Mouse (Mus musculus) thymus, adult 2 months (tissue): ENCODE measurements at regions not wholly inside any gene's neighbourhood (a gene's known extent, or its start where the extent isn't known, plus 50 kb on each side); places are given as distances from the start of the nearest gene placed in this dataset.

Experiments
- CTCF ChIP-seq: fragments of 200-500 bp; IDR thresholded peaks from 2 replicates; pipeline ENCODE4 v1.5.1; 2012; ENCODE audit warnings: mild to moderate bottlenecking, control low read depth, low read length, moderate library complexity, borderline replicate concordance; ENCODE audit not compliant: control insufficient read depth, poor library complexity, insufficient read depth; ENCODE audit errors: extremely low read depth
- POLR2A ChIP-seq: fragments of 200-500 bp; IDR thresholded peaks from 2 replicates; pipeline ENCODE4 v1.6.1; 2012; ENCODE audit warnings: mild to moderate bottlenecking, low read length, control low read depth, moderate library complexity; ENCODE audit not compliant: control insufficient read depth, poor library complexity, insufficient read depth; ENCODE audit errors: extremely low read depth

GRCm38 (mm10) chr7:69167456-69167855, 418.4 kb upstream of the Arrdc4 start:
- no peak for TF ChIP-seq CTCF
- TF ChIP-seq POLR2A: no peak
